Mouse (Mus musculus): ENCODE results near the gene Gale.

- no peak for TF ChIP-seq POLR2A (IDR thresholded peaks at IDR 0.05; ENCODE audit: control insufficient read depth, extremely low read depth, insufficient read depth, low read length, poor library complexity)
- TF ChIP-seq CTCF (IDR thresholded peaks at IDR 0.05; ENCODE audit: borderline replicate concordance, control insufficient read depth, extremely low read depth, insufficient read depth, low read length, poor library complexity) = no peak
These were observed 22.9 kb downstream of the Gale start for GRCm38 (mm10) chr4:135986301-135986942.

Data from thymus, adult 2 months (tissue).